Mouse (Mus musculus) monocyte, adult 2 months (primary cell): ENCODE measurements at regions not wholly inside any gene's neighbourhood (a gene's known extent, or its start where the extent isn't known, plus 50 kb on each side); places are given as distances from the start of the nearest gene placed in this dataset.

Experiments used
- DNase-seq, 2 experiments: peaks; one replicate each; pipeline ENCODE4 v3.0.0; 2022; ENCODE audit warnings: low spot score in 2 of 2, low read depth in 1 of 2

DNA sequence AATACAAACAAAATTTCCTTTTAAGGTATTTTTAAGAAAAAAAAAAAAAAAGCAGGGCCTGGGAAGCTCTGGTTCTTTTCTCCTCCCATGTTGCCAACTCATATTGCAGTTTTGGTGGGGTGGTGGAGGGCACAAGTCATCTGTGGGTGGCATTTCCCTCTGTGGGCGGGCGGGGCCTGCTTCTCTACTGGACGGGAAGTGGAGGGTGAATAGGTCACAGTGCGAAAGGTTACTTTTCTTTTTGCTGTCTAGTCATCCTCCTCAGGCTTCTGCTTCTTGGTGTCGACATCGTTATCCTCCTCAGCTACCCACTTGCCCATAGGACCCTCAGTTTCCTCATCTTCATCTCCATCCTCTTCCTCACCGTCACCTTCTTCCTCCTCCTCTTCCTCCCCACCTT lies 55.3 kb upstream of the Plcb1 start:
- peak; percentile 55 to 63 for DNase-seq

- no peak for DNase-seq
These were observed 59.2 kb upstream of the Plcb1 start for GRCm38 (mm10) chr2:134726713-134727112.

- DNase-seq = no peak
These were observed 61.8 kb upstream of the Plcb1 start for GRCm38 (mm10) chr2:134724071-134724470.

GRCm38 (mm10) chr2:134717815-134718362 lies 68.0 kb upstream of the Plcb1 start:
- no peak for DNase-seq

DNA sequence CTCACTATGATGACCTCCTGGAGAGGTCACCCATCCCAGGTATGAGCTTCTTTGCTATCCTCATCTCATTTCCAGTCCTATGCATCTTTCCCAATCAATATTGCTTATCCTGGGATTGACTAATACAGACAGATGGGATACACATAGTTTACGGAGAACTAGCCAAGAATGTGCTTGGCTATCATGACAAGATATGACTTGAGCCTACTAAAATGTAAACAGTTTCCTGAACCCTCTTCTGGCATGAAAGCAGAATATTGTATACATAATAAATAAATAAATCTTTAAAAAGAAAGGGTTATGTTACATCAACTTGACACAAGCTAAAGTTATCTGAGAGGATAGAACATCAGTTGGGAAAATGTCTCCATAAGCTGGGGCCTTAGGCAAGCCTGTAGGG lies 69.3 kb upstream of the Plcb1 start:
- DNase-seq = no peak

- DNase-seq = no peak
These were observed 70.1 kb upstream of the Tmx4 start for GRCm38 (mm10) chr2:134714001-134714400.

DNA sequence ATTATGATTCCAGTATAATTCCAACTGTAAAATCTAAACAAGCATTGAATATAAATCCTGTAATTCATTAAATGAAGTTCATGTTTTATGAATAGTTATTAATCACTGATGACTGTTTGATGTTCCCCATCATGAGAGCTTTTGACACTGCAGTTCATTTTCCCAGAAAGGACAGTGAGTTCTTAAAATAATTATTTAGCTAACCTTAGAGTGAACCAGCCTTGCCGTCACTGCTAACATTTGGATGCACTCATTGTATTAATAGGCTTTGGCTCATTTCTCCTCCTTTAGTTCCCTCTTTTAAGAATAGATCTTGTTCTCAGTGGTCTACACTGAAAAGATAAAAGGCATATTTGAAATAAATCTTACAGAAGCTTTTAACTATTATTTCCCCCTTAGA lies 64.8 kb upstream of the Tmx4 start:
- no peak for DNase-seq

DNA sequence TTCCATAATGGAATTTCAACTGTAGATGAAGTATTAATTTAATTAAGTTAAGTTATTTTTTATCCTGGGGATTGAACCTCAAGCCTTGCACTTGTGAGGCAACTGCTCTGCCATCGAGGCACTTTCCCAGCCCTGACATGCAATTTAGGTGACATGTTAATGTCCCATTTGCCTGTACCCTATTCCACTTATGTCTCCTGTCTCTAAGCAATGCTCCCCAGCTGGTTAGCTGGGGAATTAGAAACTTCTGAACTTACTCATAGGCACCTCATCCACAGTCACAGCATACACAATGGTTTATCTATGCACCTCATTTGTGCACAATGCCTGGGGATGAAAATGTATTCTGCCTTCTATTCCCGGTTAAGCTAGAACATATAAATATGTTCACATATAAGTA lies 59.1 kb upstream of the Tmx4 start:
- DNase-seq = no peak

- DNase-seq = no peak
These were observed 53.5 kb upstream of the Tmx4 start for GRCm38 (mm10) chr2:134697424-134697823.

DNA sequence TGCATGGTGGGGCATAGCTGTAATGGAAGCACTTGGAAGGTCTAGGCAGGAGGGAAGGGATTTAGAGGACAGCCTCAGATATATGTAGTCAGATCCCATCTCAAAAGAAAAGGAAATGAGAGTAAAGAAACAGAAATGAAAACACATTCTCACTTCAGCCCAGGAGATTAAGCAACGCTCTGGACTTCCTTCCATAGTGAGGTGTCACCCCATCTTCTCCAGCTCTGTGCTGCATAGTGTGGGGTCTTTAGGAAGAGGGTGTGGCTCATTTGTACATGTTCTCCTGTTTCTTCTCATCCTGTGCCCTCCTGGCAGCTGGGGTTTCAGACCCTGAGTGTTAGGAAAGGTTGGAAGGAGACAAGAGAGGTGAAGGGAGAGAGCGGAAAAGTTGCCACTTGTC lies 52.4 kb upstream of the Tmx4 start:
- DNase-seq = no peak
